Mouse (Mus musculus): ENCODE results near the gene Mylk2. TPM values are rescaled to one million over a fixed set of nuclear protein-coding genes. Genes with fewer than 3 reads are reported as not detected.

Gene Mylk2
- polyA plus RNA-seq, 2 experiments = not detected

DNA sequence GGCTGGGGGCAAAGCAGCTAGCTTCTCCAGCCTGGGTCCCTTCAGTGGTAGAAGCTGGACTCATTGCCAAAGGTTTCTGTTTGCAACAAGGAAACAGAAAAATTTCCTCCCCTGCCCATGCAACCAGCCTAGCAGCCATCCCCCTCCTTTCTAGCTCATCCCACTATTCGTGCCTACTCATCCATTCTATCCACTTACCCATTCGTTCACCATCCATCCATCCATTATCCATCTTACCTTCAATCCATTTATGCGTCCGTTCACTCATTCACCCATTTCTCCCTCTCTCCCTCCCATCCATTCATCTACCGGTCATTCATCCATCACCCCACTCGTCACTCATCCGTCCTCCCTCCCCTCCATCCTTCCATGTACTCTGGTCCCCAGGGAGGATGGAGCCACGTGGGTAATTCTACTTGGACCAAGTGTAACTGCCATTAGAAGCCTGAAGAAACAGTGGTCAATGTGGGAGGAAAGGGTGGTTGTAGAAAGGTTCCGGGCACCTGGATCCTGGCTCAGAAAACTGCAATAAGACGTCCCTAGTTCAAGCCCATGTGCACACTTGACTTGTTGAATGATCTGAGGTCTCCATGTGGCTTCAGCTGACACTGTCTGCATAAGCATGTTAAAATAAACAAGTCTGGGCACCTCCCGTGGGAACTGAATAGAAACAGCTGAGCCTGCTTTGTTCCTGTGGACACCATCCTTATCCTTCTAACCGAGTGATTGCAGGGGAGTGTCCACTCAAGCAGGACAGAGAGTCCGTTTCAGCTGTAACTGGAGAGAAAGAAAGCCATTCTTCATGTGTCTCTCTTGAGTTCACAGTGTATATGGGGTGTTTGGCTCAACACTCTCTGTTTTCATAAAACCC, 40.9 kb downstream of the Mylk2 start:
- no peaks in the 10 kb centered on the region for H3K9me3 ChIP-seq (ENCODE audit: control insufficient read depth, low read length)
- peak overlapping the region in 1 of 2 experiments; percentile 47; a peak in 2 of 4 replicates for H3K4me3 ChIP-seq (ENCODE audit: insufficient read depth in 1 of 2, low read depth in 2 of 2, low read length in 2 of 2)
- H3K27ac ChIP-seq = no peak overlapping the region
- H3K9ac ChIP-seq (replicated peaks) = no peak overlapping the region
- 23% methylated on average over 13 of the region's 13 CpGs for WGBS (ENCODE audit: insufficient replicate concordance)
- TF ChIP-seq EP300 (IDR thresholded peaks at IDR 0.05; ENCODE audit: low read depth) (no peak), CTCF (IDR thresholded peaks at IDR 0.05; ENCODE audit: low read depth) (no peak)
- H3K4me1 ChIP-seq (replicated peaks; ENCODE audit: control insufficient read depth in 2 of 2, insufficient read depth in 2 of 2, low read length in 1 of 2) = no peaks in the 10 kb centered on the region
- ATAC-seq (ENCODE audit: insufficient read depth) (no peak), DNase-seq (ENCODE audit: low read depth in 3 of 3, low spot score in 3 of 3) (no peak)
- peak overlapping the region; percentile 63 for H3K4me2 ChIP-seq (ENCODE audit: low read depth)
- peaks cover 33% of the 10 kb centered on the region for H3K27me3 ChIP-seq (ENCODE audit: control insufficient read depth, insufficient read depth, low read length)
- no peaks in the 10 kb centered on the region for H3K36me3 ChIP-seq (replicated peaks; ENCODE audit: control insufficient read depth, insufficient read depth, low read depth)

DNA sequence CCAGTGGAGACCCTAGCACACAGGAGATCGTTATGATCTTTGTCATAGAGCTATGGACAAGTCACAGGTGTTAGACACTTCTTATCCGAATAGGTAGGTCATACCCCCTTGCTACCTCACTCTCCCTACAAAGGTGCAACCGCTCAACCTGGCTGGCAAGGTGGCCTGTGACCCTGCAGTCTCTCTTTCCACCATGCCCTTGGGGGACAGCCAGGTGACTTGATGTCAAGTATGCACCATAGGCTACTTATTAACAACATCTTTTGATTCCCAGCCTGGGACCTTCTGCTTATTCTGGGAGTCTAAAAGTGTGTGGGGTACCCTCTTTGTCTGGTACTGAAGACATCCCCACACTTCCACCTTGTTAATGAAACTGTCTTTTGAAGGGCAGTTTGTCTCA, 47.0 kb downstream of the Mylk2 start:
- H3K4me3 ChIP-seq (ENCODE audit: insufficient read depth in 1 of 2, low read depth in 2 of 2, low read length in 2 of 2) = no peak overlapping the region
- no peak overlapping the region for H3K9ac ChIP-seq (replicated peaks)
- DNase-seq (ENCODE audit: low read depth in 3 of 3, low spot score in 3 of 3) (no peak), ATAC-seq (ENCODE audit: insufficient read depth) (no peak)
- H3K27ac ChIP-seq = no peak overlapping the region
- H3K36me3 ChIP-seq (replicated peaks; ENCODE audit: control insufficient read depth, insufficient read depth, low read depth) = no peaks in the 10 kb centered on the region
- H3K9me3 ChIP-seq (ENCODE audit: control insufficient read depth, low read length) = no peaks in the 10 kb centered on the region
- TF ChIP-seq EP300 (IDR thresholded peaks at IDR 0.05; ENCODE audit: low read depth) = no peak
- TF ChIP-seq CTCF (IDR thresholded peaks at IDR 0.05; ENCODE audit: low read depth) = no peak
- H3K4me1 ChIP-seq (replicated peaks; ENCODE audit: control insufficient read depth in 2 of 2, insufficient read depth in 2 of 2, low read length in 1 of 2) = no peaks in the 10 kb centered on the region
- WGBS (ENCODE audit: insufficient replicate concordance) = 46% methylated on average over 3 of the region's 3 CpGs
- peaks cover 15% of the 10 kb centered on the region for H3K27me3 ChIP-seq (ENCODE audit: control insufficient read depth, insufficient read depth, low read length)
- no peak overlapping the region for H3K4me2 ChIP-seq (ENCODE audit: low read depth)

DNA sequence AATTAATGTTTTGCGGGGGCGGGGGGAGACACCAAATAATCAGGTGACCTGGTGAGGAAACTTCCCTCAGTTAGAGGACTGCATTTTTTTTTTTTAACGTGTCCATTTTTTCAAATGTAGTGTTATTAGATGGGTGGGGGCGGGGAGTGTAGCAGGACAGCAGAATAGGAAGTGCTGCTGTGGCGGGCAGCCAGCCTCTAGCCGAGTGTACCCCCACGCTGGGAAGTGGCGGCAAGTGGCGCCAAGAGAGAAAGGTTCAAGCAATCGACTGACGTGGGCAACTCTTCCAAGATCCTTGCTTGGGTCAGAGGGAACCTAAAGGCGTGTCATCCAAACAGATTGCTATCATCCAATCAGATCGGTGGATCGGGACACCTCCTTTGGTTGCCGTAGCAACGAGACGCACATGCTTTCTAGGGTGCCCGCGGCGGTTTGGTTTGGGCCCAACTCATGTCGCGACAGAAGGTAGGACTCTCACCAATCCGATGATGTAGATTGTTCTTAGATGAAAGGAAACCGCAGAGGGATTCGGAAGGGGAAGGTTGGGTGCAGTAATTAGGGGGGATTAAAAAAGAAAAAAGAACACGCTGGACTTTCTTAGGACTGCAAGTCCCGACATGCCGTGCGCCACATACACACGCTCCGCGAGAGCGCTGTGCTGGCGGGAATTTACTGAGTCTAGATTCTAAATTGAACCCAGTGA, 51.1 kb downstream of the Mylk2 start, which contains the start of gene Ttll9:
Gene Ttll9 (plus strand): TSS at position 395 of the 703 bp plus-strand sequence.
- Histone ChIP-seq H3K36me3 (replicated peaks; ENCODE audit: control insufficient read depth, insufficient read depth, low read depth) (no peaks in the 10 kb centered on the region), H3K27ac (no peak within 1 kb of the TSS), H3K9me3 (ENCODE audit: control insufficient read depth, low read length) (no peaks in the 10 kb centered on the region), H3K27me3 (ENCODE audit: control insufficient read depth, insufficient read depth, low read length) (peaks cover 7% of the 10 kb centered on the region), H3K4me2 (ENCODE audit: low read depth) (peak within 1 kb of the TSS; percentile 52), H3K4me1 (replicated peaks; ENCODE audit: control insufficient read depth in 2 of 2, insufficient read depth in 2 of 2, low read length in 1 of 2) (no peaks in the 10 kb centered on the region), H3K9ac (replicated peaks) (no peak within 1 kb of the TSS), H3K4me3 (ENCODE audit: insufficient read depth in 1 of 2, low read depth in 2 of 2, low read length in 2 of 2) (peak within 1 kb of the TSS; percentile 39 to 64)
- ATAC-seq (ENCODE audit: insufficient read depth) (peak; percentile 63), DNase-seq (ENCODE audit: low read depth in 3 of 3, low spot score in 3 of 3) (peak; percentile 34 to 41 (median 36))
- TF ChIP-seq EP300 (IDR thresholded peaks at IDR 0.05; ENCODE audit: low read depth) (no peak), CTCF (IDR thresholded peaks at IDR 0.05; ENCODE audit: low read depth) (no peak)
- WGBS (ENCODE audit: insufficient replicate concordance) = 3% methylated on average over 34 of the region's 34 CpGs

DNA sequence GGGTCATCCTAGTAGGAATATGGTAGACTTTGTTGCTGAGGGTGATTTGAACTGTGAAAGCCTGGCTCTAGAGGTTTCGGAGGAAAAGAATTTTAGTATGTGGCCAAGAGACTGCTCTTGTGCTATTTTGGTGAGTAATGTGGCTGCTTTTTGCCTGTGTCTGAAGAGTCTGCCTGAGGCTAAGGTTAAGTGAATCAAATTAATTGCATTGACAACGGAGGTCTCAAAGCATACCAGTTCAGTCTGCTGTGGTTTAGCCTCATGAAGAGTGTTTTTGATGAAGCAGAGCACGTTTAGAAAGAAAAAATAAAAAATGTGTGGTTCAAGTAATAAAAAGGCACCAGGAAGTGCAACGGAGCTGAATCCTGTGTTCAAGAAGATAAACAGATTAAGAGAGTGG, 54.4 kb downstream of the Mylk2 start:
- Histone ChIP-seq H3K9me3 (ENCODE audit: control insufficient read depth, low read length) (no peaks in the 10 kb centered on the region), H3K4me1 (replicated peaks; ENCODE audit: control insufficient read depth in 2 of 2, insufficient read depth in 2 of 2, low read length in 1 of 2) (no peaks in the 10 kb centered on the region), H3K9ac (replicated peaks) (no peak overlapping the region), H3K4me2 (ENCODE audit: low read depth) (no peak overlapping the region), H3K4me3 (ENCODE audit: insufficient read depth in 1 of 2, low read depth in 2 of 2, low read length in 2 of 2) (no peak overlapping the region), H3K27ac (no peak overlapping the region), H3K36me3 (replicated peaks; ENCODE audit: control insufficient read depth, insufficient read depth, low read depth) (no peaks in the 10 kb centered on the region), H3K27me3 (ENCODE audit: control insufficient read depth, insufficient read depth, low read length) (peaks cover 7% of the 10 kb centered on the region)
- no peak for ATAC-seq (ENCODE audit: insufficient read depth)
- TF ChIP-seq EP300 (IDR thresholded peaks at IDR 0.05; ENCODE audit: low read depth) = no peak
- TF ChIP-seq CTCF (IDR thresholded peaks at IDR 0.05; ENCODE audit: low read depth) = no peak
- WGBS (ENCODE audit: insufficient replicate concordance) = 48% methylated on average over 4 of the region's 4 CpGs
- DNase-seq (ENCODE audit: low read depth in 3 of 3, low spot score in 3 of 3) = no peak

Small RNA genes within 50 kb of the gene (microRNA-seq; reads per million reads assigned to microRNA genes)
- 8.0 reads per million, percentile 16 among the genes with 10 or more reads in this experiment for gene Mir5622

Other genes with a start within 250 kb of the Mylk2 start
- gene H13, start 241.9 kb upstream of the Mylk2 start, polyA plus RNA-seq (2012; rRNA removed) = 24.1 and 27.4 TPM in 2 replicates
- 38.1 and 39.4 TPM in 2 replicates for gene H13, start 241.9 kb upstream of the Mylk2 start, polyA plus RNA-seq (2014; fragmentation: Nextera tagmentation; extraction: Ambion mirVana)
- gene Mcts2, start 224.3 kb upstream of the Mylk2 start, polyA plus RNA-seq (2012; rRNA removed) = 4.3 and 10.3 TPM in 2 replicates
- gene Mcts2, start 224.3 kb upstream of the Mylk2 start, polyA plus RNA-seq (2014; fragmentation: Nextera tagmentation; extraction: Ambion mirVana) = 14.7 and 15.2 TPM in 2 replicates
- 45.6 and 50.6 TPM in 2 replicates for gene Id1, start 175.1 kb upstream of the Mylk2 start, polyA plus RNA-seq (2012; rRNA removed)
- gene Id1, start 175.1 kb upstream of the Mylk2 start, polyA plus RNA-seq (2014; fragmentation: Nextera tagmentation; extraction: Ambion mirVana) = 20.7 and 22.6 TPM in 2 replicates
- gene Cox4i2, start 157.2 kb upstream of the Mylk2 start, polyA plus RNA-seq (2012; rRNA removed) = 0.51 and 0.92 TPM in 2 replicates
- 0.47 and 0.51 TPM in 2 replicates for gene Cox4i2, start 157.2 kb upstream of the Mylk2 start, polyA plus RNA-seq (2014; fragmentation: Nextera tagmentation; extraction: Ambion mirVana)
- gene Bcl2l1, start 79.6 kb upstream of the Mylk2 start, polyA plus RNA-seq (2012; rRNA removed) = 72.2 and 81.6 TPM in 2 replicates
- gene Bcl2l1, start 79.6 kb upstream of the Mylk2 start, polyA plus RNA-seq (2014; fragmentation: Nextera tagmentation; extraction: Ambion mirVana) = 172 and 186 TPM in 2 replicates
- 25.1 and 47.1 TPM in 2 replicates for gene Tpx2, start 63.4 kb upstream of the Mylk2 start, polyA plus RNA-seq (2012; rRNA removed)
- gene Tpx2, start 63.4 kb upstream of the Mylk2 start, polyA plus RNA-seq (2014; fragmentation: Nextera tagmentation; extraction: Ambion mirVana) = 80.9 and 82.6 TPM in 2 replicates
- gene Foxs1, start 21.9 kb downstream of the Mylk2 start, polyA plus RNA-seq (2012; rRNA removed) = 0.08 and 0.18 TPM in 2 replicates
- 0.08 and 0.10 TPM in 2 replicates for gene Foxs1, start 21.9 kb downstream of the Mylk2 start, polyA plus RNA-seq (2014; fragmentation: Nextera tagmentation; extraction: Ambion mirVana)
- gene Dusp15, start 40.3 kb downstream of the Mylk2 start, polyA plus RNA-seq (2012; rRNA removed) = 0.02 and 0.05 TPM in 2 replicates
- not detected in 2 replicates for gene Dusp15, start 40.3 kb downstream of the Mylk2 start, polyA plus RNA-seq (2014; fragmentation: Nextera tagmentation; extraction: Ambion mirVana)
- 0.05 and 0.11 TPM in 2 replicates for gene Ttll9, start 51.1 kb downstream of the Mylk2 start, polyA plus RNA-seq (2012; rRNA removed)
- gene Ttll9, start 51.1 kb downstream of the Mylk2 start, polyA plus RNA-seq (2014; fragmentation: Nextera tagmentation; extraction: Ambion mirVana) = 0.08 and 0.18 TPM in 2 replicates
- gene Pdrg1, start 104.1 kb downstream of the Mylk2 start, polyA plus RNA-seq (2012; rRNA removed) = 20.6 and 26.9 TPM in 2 replicates
- 21.5 and 23.0 TPM in 2 replicates for gene Pdrg1, start 104.1 kb downstream of the Mylk2 start, polyA plus RNA-seq (2014; fragmentation: Nextera tagmentation; extraction: Ambion mirVana)
- gene Xkr7, start 120.5 kb downstream of the Mylk2 start, polyA plus RNA-seq (2012; rRNA removed) = not detected in 2 replicates
- not detected in 2 replicates for gene Xkr7, start 120.5 kb downstream of the Mylk2 start, polyA plus RNA-seq (2014; fragmentation: Nextera tagmentation; extraction: Ambion mirVana)
- 2.1 and 2.2 TPM in 2 replicates for gene Ccm2l, start 154.6 kb downstream of the Mylk2 start, polyA plus RNA-seq (2012; rRNA removed)
- 0.71 and 0.81 TPM in 2 replicates for gene Ccm2l, start 154.6 kb downstream of the Mylk2 start, polyA plus RNA-seq (2014; fragmentation: Nextera tagmentation; extraction: Ambion mirVana)
- gene Hck, start 197.1 kb downstream of the Mylk2 start, polyA plus RNA-seq (2012; rRNA removed) = 5.9 and 6.0 TPM in 2 replicates
- gene Hck, start 197.1 kb downstream of the Mylk2 start, polyA plus RNA-seq (2014; fragmentation: Nextera tagmentation; extraction: Ambion mirVana) = 6.9 and 7.8 TPM in 2 replicates
- gene Tm9sf4, start 250.0 kb downstream of the Mylk2 start, polyA plus RNA-seq (2012; rRNA removed) = 13.0 TPM in 2 replicates
- 23.7 and 32.4 TPM in 2 replicates for gene Tm9sf4, start 250.0 kb downstream of the Mylk2 start, polyA plus RNA-seq (2014; fragmentation: Nextera tagmentation; extraction: Ambion mirVana)

All from liver, embryonic 14.5 days (tissue).